Mouse (Mus musculus): Measurements from ENCODE around the gene Zcchc14.
"Not testable (repeated sequence)": the region's sequence is repeated elsewhere in the genome, so short reads cannot be mapped to it uniquely, and the experiment has no call there.

Gene Zcchc14

DNA sequence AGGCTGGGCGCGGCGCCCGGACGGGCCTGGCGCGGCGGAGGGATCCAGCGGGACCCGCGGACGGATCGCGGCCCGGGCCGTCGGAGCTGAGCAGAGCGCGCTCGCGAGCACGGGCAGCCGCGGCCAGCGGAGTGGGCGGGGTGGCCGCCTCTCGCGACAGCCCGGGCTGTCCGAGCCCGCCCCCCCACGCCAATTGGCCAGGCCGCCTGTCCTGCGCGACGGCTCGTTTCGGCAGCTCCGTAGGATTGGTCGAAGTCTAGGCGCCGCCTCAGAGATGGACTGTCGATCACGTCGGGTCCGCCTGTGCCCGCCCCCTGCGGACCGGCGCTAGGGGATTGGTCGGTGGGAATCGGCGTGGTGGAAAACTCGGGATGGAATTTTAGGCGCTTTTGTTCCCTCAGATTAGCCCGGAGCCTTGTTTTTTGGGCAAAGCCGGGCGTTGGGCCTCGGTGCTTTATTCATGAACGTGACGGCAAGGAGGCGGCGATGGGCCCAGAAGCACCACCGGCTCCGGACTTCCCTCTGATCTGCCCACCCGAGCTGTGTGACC is at the start of gene Zcchc14:
TSS of gene Zcchc14 (minus strand) at position 128 of the 550 bp plus-strand sequence.
- DNase-seq = peak; percentile 98 to 100

DNA sequence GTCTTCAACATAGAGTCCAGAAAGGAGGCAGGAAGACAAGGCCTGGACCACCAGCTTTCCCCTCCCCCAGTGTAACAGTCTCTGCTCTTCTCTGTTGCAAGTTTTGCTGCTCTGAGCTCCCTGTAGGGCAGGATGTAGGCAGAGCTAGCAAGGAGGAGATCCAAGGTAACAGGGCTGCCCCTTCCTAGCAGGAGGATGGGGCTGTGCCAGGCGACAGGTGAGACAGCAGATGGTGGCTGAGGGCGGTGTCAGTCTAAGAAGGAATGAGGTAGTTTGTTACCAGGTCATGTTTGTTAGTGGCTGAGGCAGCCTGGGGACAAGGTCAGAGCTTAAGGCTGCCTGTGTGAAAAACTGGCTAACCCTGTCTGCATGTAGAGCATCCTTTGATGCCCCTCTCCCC is 47.2 kb upstream of the Zcchc14 start:
- DNase-seq = peak; percentile 99

DNA sequence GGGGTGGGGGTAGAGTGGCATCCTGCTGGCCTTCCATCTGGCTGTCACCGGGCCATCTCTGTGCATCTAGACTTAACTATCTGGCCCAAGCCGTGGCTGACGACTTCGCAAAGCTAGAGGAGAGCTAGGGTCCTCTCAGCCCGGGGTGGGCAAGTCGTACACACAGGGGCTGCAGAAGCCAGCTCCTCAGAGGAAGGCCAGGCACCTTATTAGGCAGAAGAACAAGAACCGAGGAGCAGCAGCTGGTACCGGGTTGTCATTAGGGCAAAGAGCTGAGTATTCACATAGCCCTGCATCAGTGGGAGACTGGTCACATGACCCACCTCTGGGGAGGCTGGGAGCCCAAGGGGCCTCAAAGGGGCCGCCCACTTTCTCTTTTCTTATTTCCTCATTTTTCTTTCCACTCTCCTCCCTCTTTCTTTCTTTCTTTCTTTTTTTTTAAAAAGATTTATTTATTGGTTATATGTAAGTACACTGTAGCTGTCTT is 46.0 kb upstream of the Zcchc14 start:
- no peak for DNase-seq

DNA sequence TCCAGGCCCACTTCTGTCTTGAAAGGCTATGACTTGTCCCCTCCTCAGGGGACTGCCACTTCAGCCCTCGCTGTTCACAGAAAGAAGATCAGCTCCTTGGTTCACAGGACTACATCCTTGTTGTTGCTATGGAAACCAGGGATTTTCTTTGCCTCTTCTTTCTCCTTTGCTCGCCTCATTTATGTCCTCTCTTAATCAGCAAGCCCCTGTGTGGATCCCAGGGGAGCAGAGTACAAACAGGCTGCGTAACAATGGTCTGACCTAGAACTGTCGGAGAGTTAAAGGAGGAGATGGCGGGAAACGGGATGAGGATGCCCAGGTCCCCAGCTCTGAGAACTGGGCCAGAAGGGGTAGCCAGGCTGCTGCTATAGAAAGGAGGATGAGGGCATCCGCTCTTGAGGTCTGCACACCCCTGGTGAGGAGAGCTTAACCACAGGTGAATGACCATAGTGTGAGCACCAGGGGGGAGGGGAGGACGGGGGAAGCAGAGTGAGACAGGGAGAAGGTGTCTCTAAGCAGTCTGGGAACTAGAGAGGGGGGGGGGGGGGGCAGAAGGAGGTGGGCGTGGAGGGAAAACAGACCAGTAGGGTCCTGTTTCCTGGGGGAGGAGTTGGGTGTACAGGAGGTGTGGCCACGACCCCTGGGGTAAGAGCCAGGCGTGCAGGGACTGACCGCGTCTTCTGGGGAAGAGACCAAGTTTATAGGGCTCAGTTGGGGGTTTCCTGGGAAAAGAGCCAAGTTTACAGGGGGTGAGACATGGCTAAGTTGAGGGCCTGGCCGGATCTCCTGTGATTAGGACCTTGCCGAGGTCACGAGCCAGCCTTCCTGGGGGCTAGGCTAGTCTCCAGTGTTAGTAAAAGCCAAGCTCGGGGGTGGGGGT is 45.3 kb upstream of the Zcchc14 start:
- DNase-seq = peak; percentile 82 to 87

DNA sequence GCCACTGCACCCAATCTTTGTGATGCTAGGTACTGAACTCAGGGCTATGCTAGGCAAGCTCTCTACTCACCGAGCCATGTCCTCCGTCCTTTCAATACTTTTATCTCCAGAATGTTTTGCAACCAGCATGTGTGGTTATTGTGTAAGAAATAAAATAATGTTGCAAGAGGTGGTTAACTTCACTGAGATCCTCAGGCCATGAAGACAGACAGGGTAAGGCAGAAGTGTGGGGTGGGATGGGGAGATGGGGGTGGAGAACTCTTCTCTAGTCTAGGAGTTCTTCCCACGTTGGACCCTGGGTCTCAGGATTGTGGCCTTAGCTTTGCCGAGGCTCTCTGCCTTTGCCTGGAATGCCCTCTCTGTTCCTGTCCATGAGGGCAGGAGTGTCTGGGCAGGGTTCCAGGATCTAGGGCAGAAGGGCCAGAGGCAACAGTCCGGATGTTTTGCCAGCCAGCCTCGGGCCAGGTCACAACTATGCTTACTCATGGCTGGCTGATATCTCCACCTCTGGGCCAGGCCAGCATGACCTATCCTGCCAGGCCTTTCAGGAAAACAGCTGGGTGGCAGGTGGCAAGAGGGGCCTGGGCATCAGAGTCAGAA is 43.0 kb upstream of the Zcchc14 start:
- peak in 1 of 2 experiments; percentile 58 for DNase-seq

DNA sequence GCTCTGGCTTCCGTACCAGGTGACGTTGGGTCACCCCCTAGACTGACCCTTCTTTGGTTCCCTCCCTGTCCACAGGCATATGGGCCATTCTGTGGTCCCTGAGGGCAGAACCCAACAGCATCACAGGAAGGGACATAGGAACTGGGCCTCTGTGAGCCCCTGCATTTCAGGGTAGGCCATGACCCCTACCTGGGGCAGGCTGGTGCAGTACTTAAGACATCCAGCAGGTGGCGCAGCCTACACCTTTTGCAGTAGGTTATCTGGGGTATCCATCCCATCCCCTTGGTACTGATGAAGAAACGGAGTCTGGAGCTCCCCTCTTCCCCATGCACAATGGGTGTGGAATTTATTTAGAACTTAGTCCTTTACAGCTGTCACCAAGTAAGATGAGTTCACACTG is 41.8 kb upstream of the Zcchc14 start:
- DNase-seq = peak; percentile 85 to 89

DNA sequence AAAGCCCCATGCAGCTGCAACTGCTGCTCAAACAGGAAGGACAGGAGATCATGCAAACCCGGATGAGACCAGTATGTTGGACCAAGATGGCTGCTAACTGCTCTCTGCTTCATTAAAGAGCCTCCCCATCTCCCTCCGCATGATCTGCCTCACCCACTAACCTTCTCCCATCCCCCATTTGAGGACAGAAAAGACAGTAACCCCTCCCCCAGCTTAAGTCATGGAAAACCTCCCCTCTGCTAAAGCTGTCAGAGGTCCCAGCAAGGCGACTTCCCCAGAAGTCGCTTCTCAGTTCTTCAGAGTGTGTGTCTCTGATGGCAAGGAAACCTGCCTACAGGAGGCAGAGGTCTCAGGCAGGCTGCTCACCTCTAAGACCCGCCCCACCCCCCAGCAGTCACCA is 35.8 kb upstream of the Zcchc14 start:
- DNase-seq = no peak

DNA sequence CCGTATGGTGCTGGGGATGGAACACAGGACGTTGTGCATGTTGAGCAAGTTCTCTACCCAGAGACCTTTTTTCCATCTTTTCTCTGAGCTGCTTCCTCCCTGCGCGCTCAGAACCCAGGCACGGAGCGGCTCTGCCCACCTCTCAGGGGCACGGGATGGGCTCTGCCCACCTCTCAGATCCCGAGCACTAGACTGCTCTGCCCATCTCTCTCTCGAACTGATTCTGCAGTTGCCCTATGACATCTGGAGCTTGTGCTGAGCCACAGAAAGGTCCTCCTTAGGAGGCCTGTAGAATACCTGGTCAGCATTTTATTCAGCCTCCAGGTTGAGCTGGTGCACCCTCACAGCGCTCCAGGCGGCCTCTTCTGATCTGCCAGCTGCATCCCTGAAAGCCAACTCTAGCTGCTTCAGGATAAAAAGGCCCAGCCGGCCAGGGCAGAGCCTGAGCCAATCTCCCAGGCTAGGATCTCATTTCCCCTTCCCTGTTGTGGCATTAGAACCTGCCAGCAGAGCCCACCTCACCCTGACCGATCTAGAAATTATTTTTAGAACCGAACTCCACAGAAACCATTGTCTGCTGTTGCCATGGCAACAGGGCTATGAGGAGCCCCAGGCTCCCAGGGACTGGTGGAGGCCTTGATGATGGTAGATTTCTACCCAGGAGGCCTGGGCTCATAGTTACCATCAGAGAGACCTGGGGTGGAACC is 34.9 kb upstream of the Zcchc14 start:
- peak; percentile 62 to 64 for DNase-seq

DNA sequence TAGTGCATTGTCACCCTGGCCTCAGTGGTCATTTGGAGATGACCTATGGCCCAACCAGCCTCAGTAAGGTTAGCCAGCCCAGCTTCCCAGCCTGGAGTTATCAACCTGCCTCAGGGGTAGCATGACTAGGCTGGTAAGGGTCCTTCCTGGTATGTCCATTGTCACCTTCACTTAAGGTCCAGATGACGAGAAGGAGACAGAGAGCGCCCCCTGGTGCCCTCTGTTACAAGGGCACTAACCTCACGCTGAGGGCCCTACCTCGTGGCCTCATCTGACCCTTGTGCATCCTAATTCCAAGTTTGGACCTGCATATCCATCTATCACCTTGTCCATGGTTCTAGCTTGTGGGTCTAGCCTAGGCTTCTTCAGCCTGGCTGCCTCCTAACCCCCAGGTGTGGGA is 32.7 kb upstream of the Zcchc14 start:
- DNase-seq = peak; percentile 73 to 86

DNA sequence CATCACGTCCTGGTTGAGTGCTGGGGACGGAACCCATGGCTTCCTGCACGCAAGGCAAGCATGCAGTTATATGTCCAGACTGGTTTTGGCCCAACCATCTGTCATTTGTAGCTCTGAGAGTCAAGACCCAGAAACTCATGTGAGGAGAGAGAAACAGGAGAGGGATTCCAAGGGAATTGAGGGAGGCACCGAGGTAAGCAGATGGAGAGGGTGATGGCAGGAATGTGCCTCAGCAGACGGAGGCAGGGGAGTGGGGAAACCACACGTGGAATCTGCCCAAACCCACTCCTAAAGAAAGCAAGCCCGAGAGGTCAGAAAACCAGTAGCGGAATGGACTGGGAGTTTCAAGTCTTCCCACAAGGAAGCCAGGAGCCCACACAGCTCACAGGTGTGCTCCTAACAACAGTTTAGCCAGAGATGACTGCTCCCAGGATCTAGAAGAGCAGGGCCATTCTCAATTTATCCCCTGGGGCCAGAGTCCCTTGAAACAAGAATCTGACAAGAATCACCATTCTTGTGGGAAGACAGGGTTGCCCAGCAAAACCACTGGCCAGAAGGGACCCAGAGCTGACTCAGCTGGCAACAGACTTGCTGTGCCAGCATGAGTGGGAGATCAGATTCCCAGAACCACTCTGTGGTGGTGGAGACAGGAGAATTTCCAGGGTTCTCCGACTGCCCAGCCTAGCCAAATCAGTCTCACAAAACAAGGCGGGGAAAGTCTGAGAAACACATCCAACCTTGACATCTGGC is 30.6 kb upstream of the Zcchc14 start:
- DNase-seq = peak in 1 of 2 experiments; percentile 31

DNA sequence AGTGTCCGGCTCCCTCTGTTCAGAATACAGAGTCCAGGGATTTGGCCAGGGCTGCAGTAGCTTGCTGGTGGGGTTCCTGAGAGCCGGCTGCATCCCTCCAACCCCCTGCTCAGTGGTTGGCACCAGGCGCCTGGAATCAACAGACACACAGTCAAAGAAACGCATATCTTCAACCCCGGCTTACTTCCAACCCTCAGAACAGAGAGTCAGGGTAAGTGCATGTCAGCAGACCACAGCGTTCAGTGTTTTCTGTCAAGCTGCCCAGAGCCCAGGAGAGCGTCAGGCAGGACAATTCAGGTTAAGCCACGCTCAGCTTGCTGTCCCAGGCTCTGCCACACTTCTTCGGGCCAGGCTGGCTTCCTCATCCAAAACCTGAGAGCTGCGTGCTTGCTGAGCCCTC is 28.8 kb upstream of the Zcchc14 start:
- peak; percentile 76 to 77 for DNase-seq

DNA sequence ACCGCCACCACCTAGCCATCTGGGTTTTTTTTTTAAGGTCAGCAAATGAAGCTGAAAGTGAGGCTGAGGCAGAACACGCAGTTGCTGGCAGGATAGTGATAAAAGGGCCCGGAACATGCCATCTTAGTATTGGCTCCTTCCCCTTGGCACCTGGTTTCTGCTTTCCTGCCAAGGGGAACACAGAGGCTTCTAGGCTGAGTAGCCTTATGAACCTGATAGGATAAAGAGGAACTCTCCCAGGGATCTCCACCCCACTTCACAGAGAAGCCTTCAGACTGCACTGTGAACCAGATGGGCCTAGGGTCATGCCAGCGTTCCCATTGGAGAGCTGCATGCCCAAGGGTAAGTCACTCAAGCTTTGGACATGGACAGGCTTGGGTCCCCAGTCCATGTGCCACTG is 28.2 kb upstream of the Zcchc14 start:
- peak; percentile 70 to 73 for DNase-seq

DNA sequence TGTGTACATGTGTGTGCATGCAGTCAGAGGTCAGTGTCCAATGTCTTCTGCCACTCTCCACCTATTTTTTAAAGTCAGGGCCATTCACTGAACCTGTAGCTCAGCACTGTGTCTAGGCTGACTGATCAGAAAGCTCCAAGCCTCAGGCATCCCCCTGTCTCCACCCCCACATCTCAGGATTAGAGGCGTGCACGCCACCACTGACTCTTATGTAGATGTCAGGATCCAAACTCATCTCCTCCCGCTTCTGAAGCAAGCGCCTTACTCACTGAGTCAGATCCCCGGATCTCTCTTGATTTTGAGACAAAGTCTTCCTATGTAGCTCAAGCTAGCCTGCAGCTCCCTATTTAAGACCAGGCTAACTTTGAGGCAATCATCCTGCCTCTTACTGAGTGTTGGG is 26.0 kb upstream of the Zcchc14 start:
- no peak for DNase-seq

DNA sequence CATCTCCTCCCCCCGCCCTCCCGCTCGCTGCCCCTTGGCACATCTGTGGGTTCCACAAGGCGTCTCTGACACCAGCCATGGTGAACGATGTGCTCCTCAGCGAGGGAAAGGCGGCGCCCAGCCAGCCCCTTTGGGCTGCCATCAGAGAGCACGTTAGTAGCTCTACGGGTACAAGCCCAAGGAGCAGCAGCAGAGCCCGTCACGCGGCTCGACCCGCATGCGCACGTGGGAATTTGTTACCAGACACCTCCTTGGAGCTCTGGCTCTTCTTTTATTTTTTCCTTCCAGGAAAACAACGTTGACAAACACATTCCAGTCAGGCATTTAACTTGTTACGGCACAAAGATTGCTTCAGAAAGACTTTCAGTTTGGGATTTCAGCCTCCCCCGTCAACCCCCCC is 23.0 kb upstream of the Zcchc14 start:
- DNase-seq = peak in 1 of 2 experiments; percentile 38

DNA sequence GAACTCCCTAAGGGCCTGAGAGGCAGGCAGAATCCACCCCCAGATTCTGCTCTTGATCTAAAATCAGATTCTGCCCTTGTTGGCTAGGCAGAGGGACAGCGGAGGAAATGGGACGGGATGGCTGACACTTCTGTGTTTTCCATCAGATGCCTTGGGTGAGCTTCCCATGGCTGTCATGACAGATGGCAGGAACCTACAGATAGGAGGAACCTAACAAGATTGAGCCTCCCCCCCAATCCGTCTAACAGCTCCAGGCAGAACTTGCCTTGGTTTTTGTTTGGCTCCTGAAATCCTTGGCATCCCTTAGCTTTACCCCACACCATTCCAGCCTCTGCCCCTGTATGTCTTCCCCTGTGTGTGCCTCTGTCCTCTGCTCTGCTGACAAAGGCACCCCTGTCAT is 22.5 kb upstream of the Zcchc14 start:
- DNase-seq = no peak

DNA sequence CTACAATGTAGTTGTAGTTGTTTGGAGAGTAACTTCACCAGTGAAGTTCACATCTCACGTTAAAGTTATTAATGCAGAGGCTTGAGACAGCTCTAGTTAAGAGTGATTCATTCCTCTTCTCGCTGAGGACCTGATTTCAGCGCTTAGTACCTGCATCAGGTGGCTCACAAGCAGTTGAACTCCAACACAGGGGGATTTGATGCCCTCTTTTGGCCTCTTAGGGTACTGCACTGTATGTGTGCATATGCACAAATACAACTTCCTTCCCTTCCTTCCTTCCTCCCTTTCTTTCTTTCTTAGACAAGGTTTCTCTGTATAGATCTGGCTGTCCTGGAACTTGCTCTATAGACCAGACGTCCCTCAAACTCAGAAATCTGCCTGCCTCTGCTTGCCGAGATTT is 21.8 kb upstream of the Zcchc14 start:
- DNase-seq = peak in 1 of 2 experiments; percentile 50

DNA sequence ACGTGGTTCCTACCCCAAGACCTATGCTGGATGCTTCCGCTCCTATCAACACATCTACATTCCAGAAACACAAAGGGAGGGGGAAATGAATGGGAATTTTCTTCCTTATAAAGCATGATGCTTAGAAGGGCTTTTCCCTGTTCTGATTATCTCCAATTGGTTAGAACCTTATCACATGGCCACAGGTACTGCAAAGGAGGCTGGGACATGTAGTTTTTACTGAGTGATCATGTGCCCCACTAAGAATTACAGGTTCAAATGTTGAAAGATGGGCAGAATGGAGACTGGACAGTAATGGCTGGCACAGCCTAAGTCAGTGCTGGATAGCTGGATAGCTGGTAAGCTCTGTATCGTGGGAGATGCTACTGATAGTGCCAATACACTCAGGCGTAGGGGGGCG is 21.2 kb upstream of the Zcchc14 start:
- peak; percentile 32 to 41 for DNase-seq

DNA sequence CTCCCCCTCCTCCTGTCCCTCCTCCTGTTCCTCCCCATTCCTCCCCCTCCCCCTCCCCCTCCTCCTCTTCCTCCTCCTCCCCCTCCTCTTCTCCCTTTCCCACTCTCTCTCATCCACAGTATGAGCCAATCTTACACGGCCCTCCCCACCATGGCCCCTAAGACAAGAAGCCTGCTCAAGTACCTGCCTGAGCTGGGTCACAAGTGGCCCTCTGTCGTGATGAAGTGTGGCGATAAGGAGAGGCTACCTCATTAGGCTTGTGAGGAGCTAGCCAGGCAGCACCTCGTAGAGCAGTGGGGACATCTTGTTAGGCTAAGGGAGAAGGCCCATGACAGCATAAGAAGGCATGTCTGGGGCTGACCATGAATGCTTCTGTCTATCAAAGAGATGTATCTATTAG is 20.5 kb upstream of the Zcchc14 start:
- no peak for DNase-seq

DNA sequence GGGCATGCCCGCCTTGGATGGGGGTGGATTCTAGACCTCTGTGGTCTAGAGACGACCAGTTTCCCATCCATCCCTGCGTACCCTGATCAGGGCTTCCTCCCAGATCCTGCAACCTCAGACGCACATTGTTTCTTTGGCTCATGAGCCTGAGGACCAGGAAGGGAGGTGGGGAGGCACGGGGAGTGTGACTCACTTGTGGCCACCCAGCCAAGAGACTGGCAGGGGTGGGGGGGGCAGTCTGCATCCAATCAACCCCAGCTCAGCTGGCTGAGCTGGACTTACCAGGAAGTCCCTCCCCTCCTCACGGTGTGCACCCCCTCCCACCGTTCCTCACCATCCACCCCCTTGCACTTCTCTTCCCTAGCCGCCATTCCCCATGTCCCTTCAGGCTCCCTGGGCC is 16.5 kb upstream of the Zcchc14 start:
- DNase-seq = peak in 1 of 2 experiments; percentile 59

DNA sequence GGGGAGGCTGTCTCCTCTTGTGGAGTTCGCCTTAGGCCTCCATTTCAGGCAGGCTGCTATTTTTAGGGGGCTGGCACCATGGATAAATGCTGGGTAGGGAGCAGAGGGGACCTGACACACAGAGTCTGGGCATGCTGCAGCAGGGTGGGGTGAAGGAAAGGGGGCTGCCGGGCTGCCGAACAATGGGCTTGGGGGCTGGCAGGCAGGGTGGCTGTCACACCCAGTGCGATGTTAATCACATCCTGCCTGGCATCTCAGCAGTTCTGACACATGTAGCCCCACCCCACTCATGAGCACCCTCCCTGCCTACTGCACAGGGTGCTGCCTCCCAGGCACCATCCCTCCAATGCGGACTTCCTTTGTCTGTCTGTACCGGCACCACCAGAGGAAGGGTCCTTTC is 15.9 kb upstream of the Zcchc14 start:
- DNase-seq = no peak

DNA sequence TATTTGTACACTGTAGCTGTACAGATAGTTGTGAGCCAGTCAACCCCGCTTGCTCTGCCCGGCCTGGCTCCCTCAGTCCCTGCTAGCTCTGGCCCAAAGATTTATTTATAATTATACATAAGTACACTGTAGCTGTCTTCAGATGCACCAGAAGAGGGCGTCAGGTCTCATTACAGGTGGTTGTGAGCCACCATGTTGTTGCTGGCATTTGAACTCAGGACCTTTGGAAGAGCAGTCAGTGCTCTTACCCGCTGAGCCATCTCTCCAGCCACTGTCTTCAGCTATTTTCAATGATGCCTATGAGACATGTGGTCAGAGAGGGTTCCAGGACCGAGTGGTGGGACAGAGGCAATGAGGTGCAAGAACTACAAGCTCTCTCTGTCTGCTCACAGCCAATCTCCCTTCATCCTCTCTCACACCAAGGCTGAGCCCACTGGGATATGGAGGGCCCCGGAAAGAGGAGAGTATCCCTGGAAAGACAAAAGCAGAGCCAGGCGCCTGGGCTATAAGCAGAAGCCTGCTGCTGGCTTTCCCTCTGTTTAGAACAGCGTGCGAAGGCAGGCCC is 15.3 kb upstream of the Zcchc14 start:
- not testable (repeated sequence) for DNase-seq

DNA sequence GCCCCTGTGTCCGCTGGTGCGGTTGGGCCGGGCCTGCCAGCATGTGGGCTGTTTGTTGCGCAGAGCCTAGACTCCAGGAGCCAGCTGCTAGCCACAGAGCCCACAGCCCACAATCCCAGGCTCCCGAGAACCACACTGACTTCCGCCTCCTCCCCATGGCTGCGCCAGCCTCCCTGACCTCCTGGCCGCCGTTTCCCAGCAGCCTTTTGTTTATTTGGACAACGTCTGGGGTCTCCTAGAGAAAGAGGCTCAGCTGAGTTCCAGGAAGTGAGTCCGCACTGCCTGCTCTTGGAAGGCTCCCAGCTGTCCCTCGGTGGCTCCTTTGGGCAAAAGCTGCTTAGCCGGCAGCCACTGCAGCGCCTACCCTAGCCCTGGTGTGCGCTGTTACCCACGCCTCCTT is 12.6 kb upstream of the Zcchc14 start:
- peak; percentile 38 to 55 for DNase-seq
